Mouse (Mus musculus): Measurements from ENCODE around the gene Arid5b. TPM values are rescaled to one million over a fixed set of nuclear protein-coding genes. Genes with fewer than 3 reads are reported as not detected.

Gene Arid5b
- polyA plus RNA-seq, 2 experiments: 1.3 to 3.3 TPM

GRCm38 (mm10) chr10:68274900-68275760 lies 3.4 kb downstream of the Arid5b start:
- Histone ChIP-seq H3K27me3 (ENCODE audit: control insufficient read depth, insufficient read depth, low read length) (peaks cover 14% of the 10 kb centered on the region), H3K4me3 (ENCODE audit: insufficient read depth in 1 of 2, low read depth in 2 of 2, low read length in 2 of 2) (no peak overlapping the region), H3K4me2 (ENCODE audit: low read depth) (peak overlapping the region; percentile 72; the same call in 1 of the 2 replicates), H3K9ac (replicated peaks) (no peak overlapping the region), H3K4me1 (replicated peaks; ENCODE audit: control insufficient read depth in 2 of 2, insufficient read depth in 2 of 2, low read length in 1 of 2) (no peaks in the 10 kb centered on the region; a peak in 1 of 4 replicates), H3K27ac (no peak overlapping the region), H3K9me3 (ENCODE audit: control insufficient read depth, low read length) (no peaks in the 10 kb centered on the region), H3K36me3 (replicated peaks; ENCODE audit: control insufficient read depth, insufficient read depth, low read depth) (no peaks in the 10 kb centered on the region)
- TF ChIP-seq CTCF (IDR thresholded peaks at IDR 0.05; ENCODE audit: low read depth) (no peak), EP300 (IDR thresholded peaks at IDR 0.05; ENCODE audit: low read depth) (no peak)
- no peak for ATAC-seq (ENCODE audit: insufficient read depth)
- DNase-seq (ENCODE audit: low read depth in 3 of 3, low spot score in 3 of 3): no peak
- WGBS (ENCODE audit: insufficient replicate concordance): 18% methylated on average over 18 of the region's 18 CpGs

DNA sequence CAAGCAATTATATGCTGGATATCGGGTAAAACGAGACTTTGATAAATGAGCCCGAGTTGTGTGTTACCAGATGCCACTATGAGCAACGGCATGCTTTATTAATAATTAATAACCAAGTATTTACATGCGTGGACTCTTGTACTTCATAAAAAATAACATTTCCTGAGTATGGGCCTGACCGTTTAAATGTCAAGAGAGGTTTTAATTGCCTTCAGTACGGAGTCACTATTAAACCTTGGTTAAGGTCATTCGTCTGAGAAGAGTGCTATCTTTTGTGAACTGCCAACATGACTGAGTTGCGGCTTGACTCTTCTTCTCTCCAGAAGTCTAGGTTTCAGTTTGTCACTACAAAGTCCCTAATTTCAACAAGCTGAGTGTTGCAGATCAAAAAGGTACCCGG lies 8.8 kb downstream of the Arid5b start:
- H3K4me1 ChIP-seq (replicated peaks; ENCODE audit: control insufficient read depth in 2 of 2, insufficient read depth in 2 of 2, low read length in 1 of 2): peaks cover 0 to 12% of the 10 kb centered on the region in 2 experiments; a peak in 2 of 4 replicates
- H3K36me3 ChIP-seq (replicated peaks; ENCODE audit: control insufficient read depth, insufficient read depth, low read depth): no peaks in the 10 kb centered on the region
- H3K9ac ChIP-seq (replicated peaks): no peak overlapping the region
- H3K9me3 ChIP-seq (ENCODE audit: control insufficient read depth, low read length): no peaks in the 10 kb centered on the region
- TF ChIP-seq EP300 (IDR thresholded peaks at IDR 0.05; ENCODE audit: low read depth) (no peak), CTCF (IDR thresholded peaks at IDR 0.05; ENCODE audit: low read depth) (no peak)
- no peaks in the 10 kb centered on the region for H3K27me3 ChIP-seq (ENCODE audit: control insufficient read depth, insufficient read depth, low read length)
- no peak overlapping the region for H3K4me2 ChIP-seq (ENCODE audit: low read depth)
- DNase-seq (ENCODE audit: low read depth in 3 of 3, low spot score in 3 of 3) (no peak), ATAC-seq (ENCODE audit: insufficient read depth) (no peak)
- H3K4me3 ChIP-seq (ENCODE audit: insufficient read depth in 1 of 2, low read depth in 2 of 2, low read length in 2 of 2): no peak overlapping the region
- 76% methylated on average over 10 of the region's 10 CpGs for WGBS (ENCODE audit: insufficient replicate concordance)
- H3K27ac ChIP-seq: no peak overlapping the region

- Histone ChIP-seq H3K4me2 (ENCODE audit: low read depth) (no peak overlapping the region), H3K27me3 (ENCODE audit: control insufficient read depth, insufficient read depth, low read length) (no peaks in the 10 kb centered on the region), H3K9ac (replicated peaks) (no peak overlapping the region), H3K27ac (no peak overlapping the region), H3K9me3 (ENCODE audit: control insufficient read depth, low read length) (no peaks in the 10 kb centered on the region), H3K4me3 (ENCODE audit: insufficient read depth in 1 of 2, low read depth in 2 of 2, low read length in 2 of 2) (no peak overlapping the region), H3K4me1 (replicated peaks; ENCODE audit: control insufficient read depth in 2 of 2, insufficient read depth in 2 of 2, low read length in 1 of 2) (peaks cover 0 to 19% of the 10 kb centered on the region in 2 experiments; a peak in 3 of 4 replicates), H3K36me3 (replicated peaks; ENCODE audit: control insufficient read depth, insufficient read depth, low read depth) (no peaks in the 10 kb centered on the region)
- 39% methylated on average over 5 of the region's 5 CpGs for WGBS (ENCODE audit: insufficient replicate concordance)
- TF ChIP-seq EP300 (IDR thresholded peaks at IDR 0.05; ENCODE audit: low read depth): no peak
- no peak for TF ChIP-seq CTCF (IDR thresholded peaks at IDR 0.05; ENCODE audit: low read depth)
- ATAC-seq (ENCODE audit: insufficient read depth) (no peak), DNase-seq (ENCODE audit: low read depth in 3 of 3, low spot score in 3 of 3) (no peak)
Measured at GRCm38 (mm10) chr10:68268629-68269028, 9.9 kb downstream of the Arid5b start.

DNA sequence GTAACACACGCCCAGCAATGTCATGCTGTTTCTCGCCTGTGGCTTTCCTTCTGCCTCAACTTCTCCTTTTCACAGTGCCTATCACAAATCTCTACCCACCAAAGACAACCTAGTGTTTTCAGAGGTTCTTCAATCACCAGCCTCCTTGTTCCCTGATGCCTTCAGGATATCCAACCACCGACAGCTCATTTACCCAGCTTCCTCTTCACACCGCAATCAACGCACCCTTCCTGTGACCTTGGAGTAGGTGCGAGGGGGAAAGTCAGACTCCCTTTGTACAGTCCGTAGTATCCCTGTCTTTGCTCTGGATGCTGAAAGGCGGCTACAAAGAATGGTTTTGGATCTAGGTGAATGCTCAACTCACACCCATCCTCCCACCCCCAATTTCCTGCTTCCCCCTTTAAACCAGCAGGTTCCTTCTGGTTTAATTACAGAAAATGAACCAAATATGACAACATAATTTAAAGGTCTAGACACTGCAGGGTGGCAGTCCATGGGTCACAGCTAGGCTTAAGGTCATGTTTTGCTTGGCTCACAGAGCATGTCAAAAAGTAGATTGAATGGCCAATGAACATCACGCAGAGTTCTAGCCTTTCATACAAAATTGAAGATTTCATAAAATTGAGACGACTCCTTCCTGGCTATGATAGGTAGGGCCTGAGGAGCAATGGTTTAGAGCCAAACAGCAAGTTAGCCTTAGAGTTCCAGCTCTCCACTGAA lies 14.4 kb downstream of the Arid5b start:
- Histone ChIP-seq H3K4me2 (ENCODE audit: low read depth) (no peak overlapping the region), H3K4me1 (replicated peaks; ENCODE audit: control insufficient read depth in 2 of 2, insufficient read depth in 2 of 2, low read length in 1 of 2) (peaks cover 0 to 18% of the 10 kb centered on the region in 2 experiments; a peak in 3 of 4 replicates), H3K27me3 (ENCODE audit: control insufficient read depth, insufficient read depth, low read length) (no peaks in the 10 kb centered on the region), H3K9me3 (ENCODE audit: control insufficient read depth, low read length) (no peaks in the 10 kb centered on the region), H3K4me3 (ENCODE audit: insufficient read depth in 1 of 2, low read depth in 2 of 2, low read length in 2 of 2) (no peak overlapping the region), H3K9ac (replicated peaks) (no peak overlapping the region), H3K27ac (no peak overlapping the region), H3K36me3 (replicated peaks; ENCODE audit: control insufficient read depth, insufficient read depth, low read depth) (no peaks in the 10 kb centered on the region)
- DNase-seq (ENCODE audit: low read depth in 3 of 3, low spot score in 3 of 3) (no peak), ATAC-seq (ENCODE audit: insufficient read depth) (no peak)
- TF ChIP-seq EP300 (IDR thresholded peaks at IDR 0.05; ENCODE audit: low read depth) (no peak), CTCF (IDR thresholded peaks at IDR 0.05; ENCODE audit: low read depth) (no peak)
- 34% methylated on average over 10 of the region's 10 CpGs for WGBS (ENCODE audit: insufficient replicate concordance)

Data from liver, embryonic 14.5 days (tissue).